Mouse (Mus musculus): ENCODE measurements around the gene Vmo1.

- no peak for TF ChIP-seq POLR2A (IDR thresholded peaks at IDR 0.05; ENCODE audit: borderline replicate concordance, low read depth, low read length)
- TF ChIP-seq CTCF (IDR thresholded peaks at IDR 0.05; ENCODE audit: low read depth, low read length), result no peak
These were observed 5.9 kb upstream of the Vmo1 start for GRCm38 (mm10) chr11:70520178-70520769.

Measured in bone marrow macrophage, adult 2 months (primary cell).